Mouse (Mus musculus): ENCODE measurements around the gene Dnajb1.

DNA sequence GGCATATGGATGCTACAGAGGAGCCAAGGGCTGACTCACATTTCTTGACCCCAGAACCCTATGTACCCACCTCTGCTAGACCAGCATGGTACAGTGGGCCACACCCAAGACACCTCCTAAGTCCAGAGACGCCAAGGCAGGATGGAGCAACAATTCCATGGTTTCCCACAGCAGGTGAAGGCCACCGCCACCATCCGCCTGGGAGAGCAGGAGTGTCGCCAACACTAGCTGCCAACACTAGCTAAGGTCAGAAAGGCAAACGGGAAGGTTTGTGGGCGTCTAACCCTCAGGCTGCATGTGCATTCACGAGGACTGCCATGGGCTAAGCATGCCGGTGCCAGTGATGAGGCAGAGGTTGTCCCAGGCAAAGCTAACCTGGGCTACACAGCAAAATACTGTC is 25.8 kb upstream of the Dnajb1 start:
- TF ChIP-seq POLR2A (IDR thresholded peaks at IDR 0.05; ENCODE audit: borderline replicate concordance, insufficient read depth, low read length) (no peak), CTCF (IDR thresholded peaks at IDR 0.05; ENCODE audit: borderline replicate concordance, insufficient read depth, low read depth, low read length) (no peak)
